Mouse (Mus musculus): ENCODE results near the gene Tango2.

GRCm38 (mm10) chr16:18342076-18342475, 5.8 kb downstream of the Tango2 start:
- no peak for TF ChIP-seq CTCF (IDR thresholded peaks at IDR 0.05; ENCODE audit: low read depth, low read length)
- TF ChIP-seq GATA1 (IDR thresholded peaks at IDR 0.05; ENCODE audit: borderline replicate concordance, low read length): no peak
- no peak for TF ChIP-seq POLR2AphosphoS5 (IDR thresholded peaks at IDR 0.05; ENCODE audit: insufficient replicate concordance, low read depth, low read length)
- no peak for TF ChIP-seq GATA2 (IDR thresholded peaks at IDR 0.05; ENCODE audit: borderline replicate concordance, low read depth, low read length)
- TF ChIP-seq TAL1 (conservative IDR thresholded peaks at IDR 0.05; ENCODE audit: low read depth, low read length): peak; percentile 94

All from G1E (cell line).